Mouse (Mus musculus) liver, embryonic 14.5 days (tissue): Measurements from ENCODE around the gene Cnnm2. TPM values are rescaled to one million over a fixed set of nuclear protein-coding genes. Genes with fewer than 3 reads are reported as not detected.
"Not testable (repeated sequence)": the region's sequence is repeated elsewhere in the genome, so short reads cannot be mapped to it uniquely, and the experiment has no call there.

Experiments used
- ATAC-seq: fragments of 200-750 bp; cut with Nextera tagmentation; 2 replicates; pipeline ENCODE4 v1.8.0; 2017; ENCODE audit warnings: moderate number of reproducible peaks, mild to moderate bottlenecking, moderate library complexity; ENCODE audit not compliant: insufficient read depth
- DNase-seq, 3 experiments: peaks; one replicate each; pipeline ENCODE4 v3.0.0-alpha.2; 2012 to 2013; ENCODE audit warnings: low read depth in 3 of 3, low spot score in 3 of 3
- H3K27ac ChIP-seq: fragments of 300-500 bp; sonication (generic); 2 replicates; pipeline ENCODE4 v1.5.1; 2014; ENCODE audit warnings: moderate library complexity, mild to moderate bottlenecking, control low read depth, inconsistent platforms
- H3K27me3 ChIP-seq: fragments of 300-500 bp; sonication (generic); 2 replicates; pipeline ENCODE4 v1.6.1; 2014; ENCODE audit warnings: mild to moderate bottlenecking, low read length, moderate library complexity; ENCODE audit not compliant: control insufficient read depth, insufficient read depth
- H3K36me3 ChIP-seq: fragments of 300-500 bp; sonication (generic); replicated peaks from 2 replicates; pipeline ENCODE4 v1.6.1; 2014; ENCODE audit warnings: low read depth; ENCODE audit not compliant: control insufficient read depth, insufficient read depth
- H3K4me1 ChIP-seq, 2 experiments: fragments of 200-500 bp in 1 of 2; fragments of 300-500 bp in 1 of 2; sonication (generic) in 1 of 2; replicated peaks; 2 replicates each; pipeline ENCODE4 v1.6.1; 2012 to 2014; ENCODE audit warnings: antibody characterized with exemption in 1 of 2, inconsistent platforms in 1 of 2, low read length in 1 of 2; ENCODE audit not compliant: control insufficient read depth in 2 of 2, insufficient read depth in 2 of 2
- H3K4me2 ChIP-seq: fragments of 300-500 bp; sonication (generic); 2 replicates; pipeline ENCODE4 v1.6.1; 2014; ENCODE audit warnings: low read depth, mild to moderate bottlenecking, control low read depth, moderate library complexity
- H3K4me3 ChIP-seq, 2 experiments: fragments of 200-500 bp in 1 of 2; fragments of 300-500 bp in 1 of 2; sonication (generic) in 1 of 2; 2 replicates each; pipeline ENCODE4 v1.5.1; 2012 to 2014; ENCODE audit warnings: low read depth in 2 of 2, low read length in 2 of 2, mild to moderate bottlenecking in 2 of 2, control low read depth in 1 of 2, inconsistent platforms in 1 of 2, moderate library complexity in 1 of 2; ENCODE audit not compliant: insufficient read depth in 1 of 2
- H3K9ac ChIP-seq: fragments of 300-500 bp; sonication (generic); replicated peaks from 2 replicates; pipeline ENCODE4 v1.6.1; 2014; ENCODE audit warnings: mild to moderate bottlenecking, control low read depth, moderate library complexity
- H3K9me3 ChIP-seq: fragments of 300-500 bp; sonication (generic); 2 replicates; pipeline ENCODE4 v1.6.1; 2016; ENCODE audit warnings: low read length, mixed read lengths; ENCODE audit not compliant: control insufficient read depth
- CTCF ChIP-seq: IDR thresholded peaks from 2 replicates; pipeline ENCODE4 v1.5.1; 2016; ENCODE audit warnings: antibody characterized with exemption, low read depth, control low read depth
- EP300 ChIP-seq: IDR thresholded peaks from 2 replicates; pipeline ENCODE4 v1.6.1; 2016; ENCODE audit warnings: antibody characterized with exemption, low read depth
- WGBS: fragments of 180-500 bp; shearing (Covaris S2); extraction: QIAGEN DNeasy Blood & Tissue Kit; methylation state at CpG from one replicate; pipeline ENCODE4 v1.1.7; 2014; ENCODE audit not compliant: insufficient replicate concordance; 5-methylcytosine and 5-hydroxymethylcytosine counted together
- polyA plus RNA-seq, 2 experiments: library from polyadenylated mRNA; depleted of rRNA in 1 of 2; stranded (reverse) in 1 of 2; unstranded in 1 of 2; fragments of >200 nt; fragmentation: Nextera tagmentation in 1 of 2; extraction: Ambion mirVana in 1 of 2; gene quantifications; 2 replicates each; pipeline versions ENCODE4 v1.2.1 to v1.2.3; 2012 to 2014

Cnnm2 gene
- polyA plus RNA-seq, 2 experiments: 1.5 to 1.7 TPM

DNA sequence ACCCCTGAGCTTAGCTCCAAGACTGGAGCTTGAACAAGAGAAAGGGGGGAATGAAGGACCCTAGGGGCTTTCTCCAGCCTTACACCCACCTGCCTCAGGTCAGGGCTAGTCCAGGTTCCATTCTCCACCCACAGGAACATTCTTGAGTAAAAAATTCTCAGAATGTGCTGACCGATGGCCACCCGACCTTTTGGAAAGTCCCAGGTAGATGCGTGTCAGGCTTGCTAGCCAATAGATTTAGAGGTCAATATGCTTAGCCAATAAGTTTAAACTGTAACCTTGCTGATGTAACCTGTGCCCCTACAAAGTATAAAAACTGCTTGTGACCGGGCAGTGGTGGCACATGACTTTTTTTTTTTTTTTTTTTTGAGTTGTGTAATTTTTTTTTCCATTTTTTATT is 5.2 kb upstream of the Cnnm2 start:
- TF ChIP-seq EP300: no peak
- Histone ChIP-seq H3K4me2 (no peak overlapping the region), H3K9me3 (no peaks in the 10 kb centered on the region), H3K27me3 (peaks cover 9% of the 10 kb centered on the region), H3K27ac (no peak overlapping the region), H3K4me1 (no peaks in the 10 kb centered on the region), H3K36me3 (no peaks in the 10 kb centered on the region), H3K9ac (no peak overlapping the region), H3K4me3 (no peak overlapping the region)
- no peak for DNase-seq
- no peak for ATAC-seq
- WGBS: 72% methylated on average over 4 of the region's 4 CpGs

DNA sequence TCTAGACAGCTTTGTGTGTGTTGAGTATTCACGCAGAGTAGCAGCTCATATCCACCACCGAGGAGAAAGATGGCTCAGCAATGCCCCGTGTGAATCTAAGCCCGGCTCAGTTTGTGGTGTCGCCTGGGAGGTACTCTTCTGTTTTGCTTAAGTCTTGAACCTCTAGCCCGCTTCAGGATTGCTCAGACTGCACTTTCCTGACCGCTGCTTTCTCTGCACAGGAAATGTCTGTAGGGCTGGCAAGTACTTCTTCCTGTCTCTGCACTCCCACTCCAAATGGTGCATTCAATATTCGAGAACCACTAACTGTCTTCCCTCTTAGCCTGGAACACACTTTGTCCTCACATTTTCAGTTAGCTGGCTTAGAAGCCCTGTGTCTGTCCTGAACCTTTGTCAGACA is 2.3 kb upstream of the Cnnm2 start:
- Histone ChIP-seq H3K9ac (no peak overlapping the region), H3K9me3 (no peaks in the 10 kb centered on the region), H3K36me3 (no peaks in the 10 kb centered on the region), H3K4me1 (peaks cover 7% of the 10 kb centered on the region in 2 experiments), H3K4me2 (no peak overlapping the region), H3K4me3 (no peak overlapping the region), H3K27ac (no peak overlapping the region), H3K27me3 (peaks cover 21% of the 10 kb centered on the region)
- DNase-seq (no peak), ATAC-seq (no peak)
- WGBS: 9% methylated on average over 8 of the region's 8 CpGs
- no peak for TF ChIP-seq CTCF
- TF ChIP-seq EP300: no peak

DNA sequence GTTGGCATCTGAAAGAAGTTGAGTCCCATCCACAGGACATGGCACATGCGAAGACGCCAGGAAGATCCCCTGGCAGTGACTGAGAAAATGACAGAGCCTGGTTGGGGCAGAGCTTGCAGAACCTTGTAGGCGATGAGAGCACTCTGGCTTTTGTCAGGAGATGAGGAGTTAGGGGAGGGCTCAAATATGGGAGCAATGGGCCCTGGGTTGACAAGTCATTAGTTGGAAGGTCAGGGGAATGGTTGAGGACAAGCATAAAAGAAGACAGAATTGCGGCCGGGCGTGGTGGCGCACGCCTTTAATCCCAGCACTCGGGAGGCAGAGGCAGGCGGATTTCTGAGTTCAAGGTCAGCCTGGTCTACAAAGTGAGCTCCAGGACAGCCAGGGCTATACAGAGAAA is 1.5 kb upstream of the Cnnm2 start:
- not testable (repeated sequence) for H3K9ac ChIP-seq, H3K27ac ChIP-seq, H3K4me3 ChIP-seq, ATAC-seq, H3K9me3 ChIP-seq, H3K4me1 ChIP-seq, H3K36me3 ChIP-seq, H3K4me2 ChIP-seq, DNase-seq
- 79% methylated on average over 10 of the region's 10 CpGs for WGBS
- H3K27me3 ChIP-seq: peaks cover 21% of the 10 kb centered on the region

DNA sequence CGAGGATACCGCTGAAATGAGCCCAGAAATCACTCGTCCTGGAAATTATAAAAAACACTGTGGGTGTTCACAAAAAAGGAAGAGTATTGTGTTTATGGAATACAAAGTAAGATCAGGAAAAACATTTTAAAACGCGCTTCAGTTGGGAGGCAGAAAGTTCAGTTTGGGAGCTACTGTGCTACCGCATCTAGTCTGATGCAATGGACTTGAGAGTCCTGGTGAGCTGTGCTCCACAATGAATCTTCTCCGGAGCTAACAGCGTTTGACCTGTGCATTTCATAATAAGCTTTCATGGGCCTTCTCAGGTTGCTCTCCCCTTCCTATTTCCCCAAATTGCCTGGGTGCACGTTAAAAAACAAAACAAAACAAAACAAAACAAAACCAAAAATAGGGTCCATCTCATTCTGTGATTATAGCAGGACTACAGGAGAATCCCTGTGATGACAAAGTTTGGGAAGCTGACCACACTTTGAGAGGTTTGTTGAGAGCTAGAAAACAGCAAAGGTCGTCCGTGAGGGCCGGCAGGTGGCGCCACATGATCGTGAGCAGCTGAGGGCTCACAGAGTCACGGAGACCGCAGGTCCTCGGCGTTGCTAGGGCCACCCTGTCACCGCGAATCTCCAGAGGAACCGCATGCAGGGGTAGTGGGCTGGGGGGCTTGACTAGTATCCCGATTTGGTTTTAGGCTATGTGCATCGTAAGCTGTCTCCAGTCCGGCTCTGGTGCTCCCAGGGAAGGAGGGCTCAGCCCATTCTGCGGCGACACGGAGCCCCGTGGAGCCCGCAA is 828 bp upstream of the Cnnm2 start:
- Histone ChIP-seq H3K27me3 (peaks cover 21% of the 10 kb centered on the region), H3K36me3 (no peaks in the 10 kb centered on the region), H3K27ac (peak overlapping the region; percentile 49; the same call in 1 of the 2 replicates), H3K4me3 (peak overlapping the region; percentile 53 to 78), H3K9me3 (no peaks in the 10 kb centered on the region), H3K9ac (no peak overlapping the region; the same call in 1 of the 2 replicates), H3K4me1 (peaks cover 9 to 10% of the 10 kb centered on the region in 2 experiments), H3K4me2 (peak overlapping the region; percentile 95)
- ATAC-seq (peak; percentile 67), DNase-seq (peak; percentile 68 to 77 (median 76))
- TF ChIP-seq CTCF: peak; percentile 99
- TF ChIP-seq EP300: no peak
- WGBS: 17% methylated on average over 29 of the region's 29 CpGs

GRCm38 (mm10) chr19:46761971-46762290 is 535 bp downstream of the Cnnm2 start:
- peak overlapping the region; percentile 74 for H3K9ac ChIP-seq
- TF ChIP-seq CTCF (no peak), EP300 (no peak)
- H3K4me2 ChIP-seq: peak overlapping the region; percentile 95
- no peak overlapping the region for H3K27ac ChIP-seq
- no peak for DNase-seq
- H3K9me3 ChIP-seq: no peaks in the 10 kb centered on the region
- peaks cover 21% of the 10 kb centered on the region for H3K27me3 ChIP-seq
- no peak for ATAC-seq
- H3K36me3 ChIP-seq: no peaks in the 10 kb centered on the region
- H3K4me3 ChIP-seq: peak overlapping the region; percentile 73 to 78
- peaks cover 9 to 10% of the 10 kb centered on the region in 2 experiments for H3K4me1 ChIP-seq
- under 1% methylated on average over 36 of the region's 36 CpGs for WGBS
